ENCODE assay signal across 16 mouse cellular contexts in genomic region chr1:127812929-127813328, GRCm38 (mm10). TPM values are rescaled to one million over a fixed set of nuclear protein-coding genes. Genes with fewer than 3 reads are reported as not detected.
A peak's percentile ranks its signal among the peaks of the same experiment; 100 is the strongest.
DNase-seq lines count a peak whose midpoint lies in the region; ATAC-seq lines count a peak whose summit lies in the region.
"Had no signal": no experiment of that assay in that cellular context is flagged by ENCODE, and none has a peak within 500 bp of the region (broad histone marks: within the 10 kb centered on the region; RNA-seq: fewer than 3 reads in every experiment).

No protein-coding gene starts in this region.

- H3K27ac ChIP-seq in heart, embryonic 16.5 days (ENCODE audit: low read length) = no peak overlapping the region
- H3K27ac ChIP-seq: liver, embryonic 12.5 days; lung, embryonic 15.5 days; midbrain, embryonic 15.5 days had no signal

- WGBS in heart, embryonic 16.5 days = 53% methylated on average over 7 of the region's 7 CpGs

- no peaks in the 10 kb centered on the region for H3K27me3 ChIP-seq in heart, embryonic 16.5 days (ENCODE audit: control insufficient read depth, insufficient read depth, low read length)
- H3K27me3 ChIP-seq: liver, embryonic 12.5 days; lung, embryonic 15.5 days; midbrain, embryonic 15.5 days had no signal

- intact Hi-C loops in left cerebral cortex, postnatal 14 days (cut with DNase I) = no loop called here
- intact Hi-C loops in left cerebral cortex, postnatal 4 days (cut with DNase I) = no loop called here
- intact Hi-C loops in gastrocnemius, postnatal 14 days (cut with DNase I; ENCODE audit: low total_unique reads) = no loop called here

- no peaks in the 10 kb centered on the region for H3K4me1 ChIP-seq in heart, embryonic 16.5 days (ENCODE audit: control insufficient read depth, insufficient read depth, low read length)
- H3K4me1 ChIP-seq: liver, embryonic 12.5 days; lung, embryonic 15.5 days; midbrain, embryonic 15.5 days had no signal

- no peak for ATAC-seq in heart, embryonic 16.5 days (replicated peaks; ENCODE audit: extremely low read depth, insufficient read depth, low FRiP score)
- peak; percentile 68 for ATAC-seq in activated CD4-positive, CD25-positive, alpha-beta regulatory T cell, adult 4 months
- ATAC-seq: forebrain, postnatal 0 days; intestine, postnatal 0 days; liver, embryonic 12.5 days; midbrain, embryonic 15.5 days had no signal

- H3K4me2 ChIP-seq in heart, embryonic 16.5 days (ENCODE audit: low read depth, low read length) = 0 out of 2 replicates have a peak overlapping the region, but pooled peaks have one; percentile 10
- H3K4me2 ChIP-seq: liver, embryonic 12.5 days; lung, embryonic 15.5 days; midbrain, embryonic 15.5 days had no signal

- no peak overlapping the region for H3K9ac ChIP-seq in heart, embryonic 16.5 days (ENCODE audit: low read length)
- H3K9ac ChIP-seq: forebrain, postnatal 0 days; liver, embryonic 12.5 days; lung, embryonic 15.5 days; midbrain, embryonic 15.5 days had no signal

- no peak overlapping the region for H3K4me3 ChIP-seq in heart, embryonic 16.5 days (ENCODE audit: low read length)
- H3K4me3 ChIP-seq: liver, embryonic 12.5 days; lung, embryonic 15.5 days; midbrain, embryonic 15.5 days had no signal

- no peaks in the 10 kb centered on the region for H3K36me3 ChIP-seq in heart, embryonic 16.5 days (ENCODE audit: control insufficient read depth, insufficient read depth)
- H3K36me3 ChIP-seq: liver, embryonic 12.5 days; lung, embryonic 15.5 days; midbrain, embryonic 15.5 days had no signal

- DNase-seq in heart, adult 8-10 months (ENCODE audit: low spot score) = no peak
- DNase-seq in left cerebral cortex, postnatal 14 days (ENCODE audit: low spot score in 2 of 2) = peak; percentile 34 to 57
- no peak for DNase-seq in left cerebral cortex, postnatal 4 days
- peak; percentile 23 for DNase-seq in naive thymus-derived CD4-positive, alpha-beta T cell, adult 2 months (ENCODE audit: low read depth)
- no peak for DNase-seq in gastrocnemius, postnatal 14 days
- DNase-seq: cerebellum, postnatal 25 days; forebrain, postnatal 0 days had no signal

- H3K9me3 ChIP-seq in heart, embryonic 16.5 days (replicated peaks; ENCODE audit: control insufficient read depth, low read length) = no peaks in the 10 kb centered on the region
- H3K9me3 ChIP-seq: liver, embryonic 12.5 days; lung, embryonic 15.5 days; midbrain, embryonic 15.5 days had no signal

RNA-seq across cellular contexts. Expression of gene Ccnt2, which starts 39.0 kb away (rescaled TPM):
- polyA plus RNA-seq in heart, embryonic 16.5 days (2015; fragmentation: Nextera tagmentation; extraction: Ambion mirVana) = 67.3 and 69.6 TPM in 2 replicates
- 10 to 100 TPM; 17.8 to 24.1 (median 22.8) TPM for total RNA-seq in heart, adult 8-10 months (2022)
- total RNA-seq in left cerebral cortex, postnatal 14 days (2021) = 10 to 100 TPM; 55.0 to 59.4 TPM
- total RNA-seq in left cerebral cortex, postnatal 4 days (2021) = 10 to 100 TPM; 53.8 to 60.6 TPM
- 10 to 100 TPM; 84.2 to 85.8 TPM for polyA plus RNA-seq in activated CD4-positive, CD25-positive, alpha-beta regulatory T cell, adult 4 months (2017; shearing (Covaris generic))
- total RNA-seq in gastrocnemius, postnatal 14 days (2021) = 10 to 100 TPM; 18.5 to 23.0 TPM

RNA-seq across cellular contexts. Expression of gene Map3k19, which starts 41.9 kb away (rescaled TPM):
- 0.16 and 0.21 TPM in 2 replicates for polyA plus RNA-seq in heart, embryonic 16.5 days (2015; fragmentation: Nextera tagmentation; extraction: Ambion mirVana)
- under 1 TPM in 2 of 4 experiments, not detected in 2; 0.09 to 0.14 TPM for total RNA-seq in heart, adult 8-10 months (2022)
- total RNA-seq in left cerebral cortex, postnatal 14 days (2021) = 1 to 10 TPM; 4.7 to 7.5 TPM
- total RNA-seq in left cerebral cortex, postnatal 4 days (2021) = 1 to 10 TPM; 1.3 to 1.8 TPM
- under 1 TPM; 0.16 to 0.43 TPM for polyA plus RNA-seq in activated CD4-positive, CD25-positive, alpha-beta regulatory T cell, adult 4 months (2017; shearing (Covaris generic))
- not detected for total RNA-seq in gastrocnemius, postnatal 14 days (2021)
- total RNA-seq: gastrocnemius, postnatal 4 days had no signal
- polyA plus RNA-seq: embryonic facial prominence, embryonic 11.5 days; intestine, postnatal 0 days; liver, embryonic 12.5 days; stomach, embryonic 14.5 days had no signal

RNA-seq across cellular contexts. Expression of gene Rab3gap1, which starts 55.6 kb away (rescaled TPM):
- 25.7 and 28.5 TPM in 2 replicates for polyA plus RNA-seq in heart, embryonic 16.5 days (2015; fragmentation: Nextera tagmentation; extraction: Ambion mirVana)
- total RNA-seq in heart, adult 8-10 months (2022) = 10 to 100 TPM; 35.5 to 39.8 (median 38.6) TPM
- total RNA-seq in left cerebral cortex, postnatal 14 days (2021) = 10 to 100 TPM; 65.4 to 67.9 TPM
- total RNA-seq in left cerebral cortex, postnatal 4 days (2021) = 10 to 100 TPM; 33.0 to 33.1 TPM
- polyA plus RNA-seq in activated CD4-positive, CD25-positive, alpha-beta regulatory T cell, adult 4 months (2017; shearing (Covaris generic)) = 10 to 100 TPM; 48.1 to 55.1 TPM
- 10 to 100 TPM; 22.0 to 23.9 TPM for total RNA-seq in gastrocnemius, postnatal 14 days (2021)

Comparison
In these comparisons a context has a peak if more than half of its experiments do, and no peak if none do; other contexts are left out.
1. DNase-seq: peak in left cerebral cortex, postnatal 14 days (2 of 2) and naive thymus-derived CD4-positive, alpha-beta T cell, adult 2 months (single experiment); none in heart, adult 8-10 months (single experiment), left cerebral cortex, postnatal 4 days (single experiment) and gastrocnemius, postnatal 14 days (single experiment).